Mouse (Mus musculus) Patski (cell line): Measurements from ENCODE around the gene Stra6l. TPM values are rescaled to one million over a fixed set of nuclear protein-coding genes. Genes with fewer than 3 reads are reported as not detected.

Experiments used
- ATAC-seq: fragments of 100-300 bp; one replicate; pipeline ENCODE4 v1.8.0; 2021
- CTCF ChIA-PET: fragments of 350-600 bp; sonication (Branson Sonifier 250); formaldehyde crosslinking; loops from one replicate; lab custom pipeline; 2022; ENCODE audit warnings: inconsistent platforms; lab: Charles Lee
- POLR2A ChIA-PET: fragments of 350-600 bp; sonication (Branson Sonifier 250); formaldehyde crosslinking; loops from one replicate; lab custom pipeline; 2022; ENCODE audit warnings: antibody characterized with exemption, inconsistent platforms; lab: Charles Lee
- DNase-seq: peaks from one replicate; pipeline ENCODE4 v3.0.0-alpha.2; 2011; ENCODE audit warnings: low read depth, low spot score
- H3K27me3 ChIP-seq: fragments of 371-371 bp; one replicate; pipeline ENCODE4 v1.5.1; 2021
- CTCF ChIP-seq: fragments of 100-300 bp; IDR thresholded peaks from one replicate; pipeline ENCODE4 v1.5.1; 2021
- in situ Hi-C: fragments of 300-500 bp; cut with MboI; formaldehyde crosslinking; loops from 3 replicates; pipeline ENCODE4 v1.11.1; 2018; ENCODE audit warnings: low pct_unique_long_range_greater_than_20kb, mixed read lengths
- polyA plus RNA-seq: library from polyadenylated mRNA; unstranded; gene quantifications from one replicate; pipeline ENCODE4 v1.2.3, GENCODE M21; 2021

The Stra6l gene
- polyA plus RNA-seq, 1 experiment from 2014 or later, result 0.47 TPM

DNA sequence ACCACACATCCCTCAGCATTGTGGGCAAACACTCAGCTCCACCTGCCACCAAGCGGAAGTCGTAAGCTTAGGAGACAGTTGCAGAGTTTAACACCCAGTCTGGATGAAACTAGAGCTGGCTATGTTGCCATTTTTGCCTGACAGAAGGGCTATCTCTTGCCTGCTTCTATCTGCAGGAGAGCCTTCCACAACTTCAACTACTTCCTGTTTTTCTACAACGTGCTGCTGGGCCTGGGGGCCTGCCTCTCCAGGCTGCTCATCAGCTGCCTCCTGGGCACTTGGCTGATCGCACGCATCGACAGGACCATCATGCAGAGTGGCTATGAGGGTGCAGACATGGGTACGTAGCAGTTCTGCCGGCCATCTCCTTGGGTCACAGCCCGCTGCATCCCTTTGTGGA lies 34.1 kb downstream of the Stra6l start:
- no peak for ATAC-seq
- DNase-seq, result no peak
- POLR2A ChIA-PET, result no interaction called here
- CTCF ChIA-PET, result no interaction called here
- H3K27me3 ChIP-seq, result no peaks in the 10 kb centered on the region
- no peak for TF ChIP-seq CTCF
- in situ Hi-C loops, result no loop called here

DNA sequence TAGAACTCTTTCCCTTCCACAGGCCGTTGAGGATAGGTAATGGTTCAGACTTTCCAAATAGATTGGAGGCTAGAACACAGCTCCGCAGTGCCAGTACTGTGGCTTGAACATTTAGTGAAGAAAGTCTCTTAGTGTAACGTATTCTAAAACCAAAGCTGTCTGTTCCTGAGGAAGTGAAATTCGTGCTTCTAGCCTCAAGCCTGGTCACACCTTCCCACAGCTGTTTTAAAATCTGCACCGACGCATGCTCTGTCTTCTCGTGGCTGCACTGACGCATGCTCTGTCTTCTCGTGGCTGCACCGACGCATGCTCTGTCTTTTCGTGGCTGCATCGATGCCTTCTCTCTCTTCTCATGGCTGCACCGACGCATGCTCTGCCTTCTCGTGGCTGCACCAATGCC lies 34.8 kb downstream of the Stra6l start:
- CTCF ChIA-PET, result no interaction called here
- in situ Hi-C loops, result no loop called here
- no peaks in the 10 kb centered on the region for H3K27me3 ChIP-seq
- POLR2A ChIA-PET, result no interaction called here
- ATAC-seq (no peak), DNase-seq (no peak)
- no peak for TF ChIP-seq CTCF

DNA sequence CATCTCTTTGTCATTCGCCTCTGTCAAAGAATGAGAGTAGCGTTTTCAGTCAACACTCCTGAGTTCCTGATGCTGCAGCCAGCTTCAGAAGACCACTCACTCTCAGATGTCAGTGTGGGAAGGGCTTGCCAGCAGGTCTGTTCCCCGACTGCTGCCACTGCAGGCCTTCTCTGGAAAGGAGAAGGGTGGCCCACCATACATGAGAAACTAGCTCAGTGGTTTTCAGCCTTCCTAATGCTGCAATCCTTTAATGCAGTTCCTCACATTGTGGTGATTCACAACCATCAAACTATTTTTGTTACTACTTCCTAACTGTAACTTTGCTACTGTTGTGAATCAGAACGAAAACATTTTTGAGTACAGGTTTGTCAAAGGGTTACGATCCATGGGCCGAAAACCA lies 41.0 kb downstream of the Stra6l start:
- H3K27me3 ChIP-seq, result no peaks in the 10 kb centered on the region
- in situ Hi-C loops, result no loop called here
- POLR2A ChIA-PET, result no interaction called here
- no peak for TF ChIP-seq CTCF
- DNase-seq (no peak), ATAC-seq (peak; percentile 21)
- CTCF ChIA-PET, result no interaction called here

DNA sequence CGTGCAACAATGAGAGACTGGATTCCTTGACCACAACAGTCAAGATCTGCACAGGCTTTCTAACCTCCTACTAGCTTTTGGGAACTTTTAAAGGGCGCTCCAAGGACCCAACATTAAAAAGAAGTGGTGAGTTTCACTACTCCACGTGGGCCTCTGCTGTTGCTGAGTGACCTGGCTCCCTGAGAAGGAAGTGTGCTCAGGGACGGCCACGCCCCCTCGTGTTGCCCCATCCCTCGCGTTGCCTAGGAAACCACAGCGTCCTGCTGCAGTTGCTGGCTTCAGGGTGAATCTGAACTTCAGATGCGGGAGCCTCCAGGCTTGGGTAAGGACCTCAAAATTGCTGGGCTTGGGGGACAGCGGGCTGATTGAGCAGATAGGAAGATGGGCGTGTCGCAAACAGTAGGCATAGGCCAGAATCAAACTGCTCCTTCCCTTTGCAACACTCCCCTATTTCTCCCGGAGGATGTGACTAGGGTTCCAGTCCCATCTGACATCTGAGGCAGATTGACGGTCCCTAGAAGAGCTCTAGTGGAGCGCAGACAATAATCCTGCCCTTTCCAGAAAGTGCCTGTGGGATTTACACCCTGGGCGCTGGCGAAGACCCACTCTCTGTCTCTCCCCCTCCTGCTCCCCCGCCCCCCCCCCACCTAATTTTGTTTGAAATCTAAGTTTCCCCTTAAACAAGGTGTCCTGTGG lies 41.8 kb downstream of the Stra6l start, which contains the start of gene Ccdc180:
Ccdc180 (plus strand) TSS at position 238 of the 696 bp plus-strand sequence.
- DNase-seq (no peak), ATAC-seq (no peak)
- no peaks in the 10 kb centered on the region for H3K27me3 ChIP-seq
- ChIA-PET CTCF (no interaction called here), POLR2A (no interaction called here)
- no peak for TF ChIP-seq CTCF
- in situ Hi-C loops, result no loop called here

DNA sequence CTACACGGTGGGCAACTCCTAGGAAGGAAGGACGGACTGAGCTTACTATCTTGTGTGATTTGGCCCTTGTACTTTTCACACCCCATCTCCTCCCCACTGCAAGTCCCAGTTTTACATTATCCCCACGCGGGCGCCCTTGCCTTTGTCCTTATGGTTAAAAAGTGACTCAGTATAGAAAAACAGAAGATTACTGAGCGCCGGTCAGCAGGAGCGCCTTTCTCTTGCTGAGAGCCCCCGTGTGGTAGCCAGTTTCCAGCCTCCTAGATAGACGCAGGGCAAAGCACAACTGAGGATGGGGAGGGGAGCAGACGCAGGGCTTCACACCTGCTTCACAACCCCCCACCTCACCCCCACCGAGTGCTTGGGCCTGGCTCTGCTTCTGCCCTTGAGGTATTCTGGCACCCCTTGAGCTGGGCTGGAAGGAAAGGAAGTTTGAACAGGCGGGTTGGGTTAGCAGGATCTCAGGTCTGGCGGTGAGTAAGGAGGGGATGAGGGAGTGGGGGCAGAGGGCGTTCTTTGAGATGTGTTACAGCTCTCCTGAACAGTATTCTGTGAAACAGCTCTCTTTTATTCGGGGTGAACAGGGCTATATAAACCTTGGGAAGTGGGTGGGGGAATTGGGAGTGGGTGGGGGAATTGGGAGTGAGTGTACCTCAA lies 48.1 kb downstream of the Stra6l start:
- in situ Hi-C loops, result no loop called here
- CTCF ChIA-PET, result no interaction called here
- no peaks in the 10 kb centered on the region for H3K27me3 ChIP-seq
- DNase-seq (no peak), ATAC-seq (no peak)
- no peak for TF ChIP-seq CTCF
- POLR2A ChIA-PET, result no interaction called here

DNA sequence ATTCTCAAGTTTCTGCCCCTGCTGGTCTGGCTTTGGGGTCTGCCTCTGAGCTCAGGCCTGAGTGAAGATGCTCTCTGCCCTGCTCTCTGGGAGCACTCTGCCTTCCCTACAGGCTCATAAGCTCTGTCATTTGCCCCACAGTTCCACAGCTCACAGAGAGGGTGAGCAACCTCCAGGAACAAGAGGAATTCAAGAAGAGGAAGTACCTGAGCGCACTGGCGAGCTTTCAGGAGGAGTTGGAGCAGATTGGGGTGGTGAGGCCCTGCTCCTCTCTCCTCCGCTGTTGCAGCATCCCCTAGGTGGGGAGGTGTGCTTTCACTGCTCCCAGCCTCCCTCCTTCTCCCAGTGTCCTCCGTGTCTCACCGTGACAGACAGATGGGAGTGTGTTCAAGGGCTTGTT lies 49.9 kb downstream of the Stra6l start:
- no peak for TF ChIP-seq CTCF
- ATAC-seq (no peak), DNase-seq (no peak)
- in situ Hi-C loops, result no loop called here
- no peaks in the 10 kb centered on the region for H3K27me3 ChIP-seq
- ChIA-PET CTCF (no interaction called here), POLR2A (no interaction called here)

DNA sequence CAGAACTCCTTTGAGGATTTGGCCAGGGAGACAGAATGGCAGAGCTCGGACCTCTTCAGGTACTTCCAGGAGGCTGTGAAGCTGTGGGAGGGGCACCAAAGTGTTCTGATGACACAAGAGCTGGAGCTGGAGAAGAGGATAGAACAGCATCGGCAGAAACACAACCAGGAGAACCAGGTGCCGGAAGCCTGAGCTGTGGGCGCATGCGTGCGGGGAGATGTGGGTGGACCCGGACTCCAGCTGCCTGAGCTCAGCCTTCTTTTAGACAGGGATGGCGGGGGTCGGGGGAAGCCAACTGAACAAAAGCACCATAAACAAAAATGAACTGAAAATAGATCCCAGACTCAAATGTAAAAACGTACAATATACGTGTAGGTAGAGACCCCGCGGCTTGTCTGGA lies 60.8 kb downstream of the Stra6l start:
- in situ Hi-C loops, result no loop called here
- ChIA-PET POLR2A (no interaction called here), CTCF (interaction anchor here (1.5 kb wide), 1 partner anchor 11 kb away, joined by 3 read pairs; no protein-coding TSS in a partner anchor)
- ATAC-seq (no peak), DNase-seq (no peak)
- H3K27me3 ChIP-seq, result no peaks in the 10 kb centered on the region
- no peak for TF ChIP-seq CTCF

DNA sequence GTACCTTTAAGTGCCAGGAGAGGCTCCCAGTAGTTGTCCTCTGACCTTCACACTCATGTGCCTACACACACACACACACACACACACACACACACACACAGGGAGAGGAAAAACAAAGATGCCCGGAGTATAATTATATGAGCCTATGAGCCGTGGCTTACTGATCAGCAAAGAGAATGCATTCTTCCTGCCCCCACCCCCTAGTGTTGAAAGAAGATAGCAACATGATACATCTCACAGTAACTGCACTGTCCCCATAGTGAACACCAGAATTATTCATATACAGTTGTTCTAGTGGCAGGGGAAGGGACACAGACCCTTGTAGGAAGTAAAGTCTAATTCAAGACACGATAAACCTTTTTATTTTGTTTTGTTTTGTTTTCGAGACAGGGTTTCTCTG lies 61.5 kb downstream of the Stra6l start:
- ATAC-seq (no peak), DNase-seq (no peak)
- in situ Hi-C loops, result no loop called here

DNA sequence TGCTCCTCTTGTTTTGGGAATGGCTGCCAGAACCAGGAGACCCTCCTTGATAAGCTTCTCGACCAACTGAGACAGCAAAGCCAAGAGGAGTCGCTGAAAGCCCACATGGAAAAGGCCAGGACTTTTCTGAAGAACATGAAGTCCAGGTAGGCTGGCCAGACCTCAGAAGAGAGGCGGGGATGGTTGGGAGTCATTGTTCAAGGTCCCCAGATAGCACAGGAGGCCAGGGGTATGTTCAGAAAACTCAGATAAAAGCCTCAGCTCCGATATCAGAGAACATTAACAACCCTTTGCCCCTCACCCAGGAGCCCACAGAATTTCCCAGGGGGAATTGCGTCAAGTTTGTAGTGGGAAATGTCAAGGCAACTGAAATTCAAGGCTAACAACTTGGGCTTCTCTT lies 62.8 kb downstream of the Stra6l start:
- TF ChIP-seq CTCF, result no peak
- ChIA-PET POLR2A (no interaction called here), CTCF (interaction anchor here (0.8 kb wide), 1 partner anchor 78 kb away, joined by 3 read pairs; no protein-coding TSS in a partner anchor)
- no peak for ATAC-seq
- H3K27me3 ChIP-seq, result peaks cover under 1% of the 10 kb centered on the region
- no peak for DNase-seq
- in situ Hi-C loops, result no loop called here

More for the DNA sequence above, 61.5 kb downstream of the Stra6l start:
- ChIA-PET POLR2A (no interaction called here), CTCF (no interaction called here)
- no peaks in the 10 kb centered on the region for H3K27me3 ChIP-seq
- TF ChIP-seq CTCF, result no peak

DNA sequence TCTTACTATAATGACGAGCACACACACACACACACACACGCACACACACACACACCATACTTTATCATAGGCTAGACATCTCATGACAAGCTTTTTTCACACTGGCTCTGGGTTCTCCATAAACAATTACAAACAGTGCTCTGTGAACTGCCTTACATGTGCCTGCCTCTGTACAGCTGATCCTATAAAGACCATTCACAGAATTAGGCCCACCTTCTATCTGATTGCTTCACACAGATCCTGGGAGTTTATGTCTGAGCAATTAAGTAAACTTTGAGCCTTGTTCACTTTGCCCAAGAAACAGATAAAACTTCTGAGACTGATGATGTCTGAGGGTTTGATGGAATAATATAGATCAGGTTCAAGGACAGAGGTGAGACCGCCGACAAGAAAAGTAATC lies 63.4 kb downstream of the Stra6l start:
- ATAC-seq, result no peak
- no peak for DNase-seq
- peaks cover 3% of the 10 kb centered on the region for H3K27me3 ChIP-seq
- ChIA-PET CTCF (no interaction called here), POLR2A (no interaction called here)
- no peak for TF ChIP-seq CTCF
- in situ Hi-C loops, result no loop called here

DNA sequence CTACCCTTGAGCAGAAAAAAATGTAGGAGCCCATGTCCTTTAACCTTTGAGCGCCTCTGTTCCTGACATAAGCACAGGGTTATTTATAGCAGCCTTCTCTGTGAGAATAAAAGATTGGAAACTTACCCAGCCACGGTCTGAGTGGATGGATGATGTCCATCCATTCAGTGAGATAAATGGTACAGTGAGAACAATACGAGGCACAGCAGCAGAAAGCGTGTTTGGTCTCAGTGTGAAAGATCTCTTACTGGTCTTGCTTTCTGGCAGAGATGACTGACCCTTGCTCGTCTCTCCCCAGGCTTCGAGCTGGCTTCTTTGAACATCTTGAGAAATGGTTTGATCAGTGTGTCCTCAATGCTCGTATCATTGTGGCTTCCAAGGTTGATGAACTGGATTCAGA lies 68.6 kb downstream of the Stra6l start:
- no peak for ATAC-seq
- no peak for DNase-seq
- ChIA-PET CTCF (no interaction called here), POLR2A (no interaction called here)
- no peak for TF ChIP-seq CTCF
- peaks cover 12% of the 10 kb centered on the region for H3K27me3 ChIP-seq
- in situ Hi-C loops, result no loop called here
